Mouse (Mus musculus): ENCODE results near the gene Olfr921. TPM values are rescaled to one million over a fixed set of nuclear protein-coding genes. Genes with fewer than 3 reads are reported as not detected.

Olfr921 gene
- polyA plus RNA-seq, 1 experiment from 2014 or later, result not detected

Other genes with a start within 250 kb of the Olfr921 start
- not detected in 2 replicates for gene Olfr910, start 235.2 kb upstream of the Olfr921 start, polyA plus RNA-seq (2015; fragmentation: Nextera tagmentation; extraction: Ambion mirVana)
- not detected in 2 replicates for gene Olfr912, start 192.9 kb upstream of the Olfr921 start, polyA plus RNA-seq (2015; fragmentation: Nextera tagmentation; extraction: Ambion mirVana)
- not detected in 2 replicates for gene Olfr913, start 180.3 kb upstream of the Olfr921 start, polyA plus RNA-seq (2015; fragmentation: Nextera tagmentation; extraction: Ambion mirVana)
- not detected in 2 replicates for gene Olfr914, start 168.0 kb upstream of the Olfr921 start, polyA plus RNA-seq (2015; fragmentation: Nextera tagmentation; extraction: Ambion mirVana)
- not detected in 2 replicates for gene Olfr916, start 113.2 kb upstream of the Olfr921 start, polyA plus RNA-seq (2015; fragmentation: Nextera tagmentation; extraction: Ambion mirVana)
- gene Olfr917, start 107.2 kb upstream of the Olfr921 start, polyA plus RNA-seq (2015; fragmentation: Nextera tagmentation; extraction: Ambion mirVana), result not detected in 2 replicates
- gene Olfr918, start 98.5 kb upstream of the Olfr921 start, polyA plus RNA-seq (2015; fragmentation: Nextera tagmentation; extraction: Ambion mirVana), result not detected in 2 replicates
- not detected in 2 replicates for gene Olfr919, start 69.4 kb upstream of the Olfr921 start, polyA plus RNA-seq (2015; fragmentation: Nextera tagmentation; extraction: Ambion mirVana)
- gene Vwa5a, start 54.8 kb upstream of the Olfr921 start, polyA plus RNA-seq (2015; fragmentation: Nextera tagmentation; extraction: Ambion mirVana), result 16.3 and 20.7 TPM in 2 replicates
- gene Olfr920, start 20.8 kb upstream of the Olfr921 start, polyA plus RNA-seq (2015; fragmentation: Nextera tagmentation; extraction: Ambion mirVana), result 0.02 and 0.03 TPM in 2 replicates
- not detected in 2 replicates for gene Olfr922, start 41.5 kb downstream of the Olfr921 start, polyA plus RNA-seq (2015; fragmentation: Nextera tagmentation; extraction: Ambion mirVana)
- not detected in 2 replicates for gene Olfr923, start 53.5 kb downstream of the Olfr921 start, polyA plus RNA-seq (2015; fragmentation: Nextera tagmentation; extraction: Ambion mirVana)
- not detected in 2 replicates for gene Olfr924, start 71.4 kb downstream of the Olfr921 start, polyA plus RNA-seq (2015; fragmentation: Nextera tagmentation; extraction: Ambion mirVana)
- gene Olfr26, start 82.0 kb downstream of the Olfr921 start, polyA plus RNA-seq (2015; fragmentation: Nextera tagmentation; extraction: Ambion mirVana), result not detected in 2 replicates
- not detected in 2 replicates for gene Olfr926, start 104.1 kb downstream of the Olfr921 start, polyA plus RNA-seq (2015; fragmentation: Nextera tagmentation; extraction: Ambion mirVana)
- not detected in 2 replicates for gene Olfr930, start 156.7 kb downstream of the Olfr921 start, polyA plus RNA-seq (2015; fragmentation: Nextera tagmentation; extraction: Ambion mirVana)
- not detected in 2 replicates for gene Olfr933, start 199.2 kb downstream of the Olfr921 start, polyA plus RNA-seq (2015; fragmentation: Nextera tagmentation; extraction: Ambion mirVana)
- not detected in 2 replicates for gene Olfr934, start 215.2 kb downstream of the Olfr921 start, polyA plus RNA-seq (2015; fragmentation: Nextera tagmentation; extraction: Ambion mirVana)
- gene Olfr935, start 226.6 kb downstream of the Olfr921 start, polyA plus RNA-seq (2015; fragmentation: Nextera tagmentation; extraction: Ambion mirVana), result not detected in 2 replicates

Data from lung, embryonic 15.5 days (tissue).